Mouse (Mus musculus): ENCODE data around the gene Otud1. TPM values are rescaled to one million over a fixed set of nuclear protein-coding genes. Genes with fewer than 3 reads are reported as not detected.
A peak's percentile ranks its signal among the peaks of the same experiment; 100 is the strongest.

Gene Otud1
- total RNA-seq (2021) = 10 to 100 TPM; 15.7 to 17.7 TPM
- long read RNA-seq, experiment 1, transcript Otud1-201 (1 exons, 2,832 nt) = major isoform, 42 of 42 reads
- long read RNA-seq, experiment 1, partial matches to known transcripts = 0 of 42 reads
- long read RNA-seq, experiment 1, other reads (novel, unspliced or antisense) = 0 of 42 reads
- long read RNA-seq, experiment 2, transcript Otud1-201 (1 exons, 2,832 nt) = major isoform, 25 of 25 reads
- long read RNA-seq, experiment 2, partial matches to known transcripts = 0 of 25 reads
- long read RNA-seq, experiment 2, other reads (novel, unspliced or antisense) = 0 of 25 reads

DNA sequence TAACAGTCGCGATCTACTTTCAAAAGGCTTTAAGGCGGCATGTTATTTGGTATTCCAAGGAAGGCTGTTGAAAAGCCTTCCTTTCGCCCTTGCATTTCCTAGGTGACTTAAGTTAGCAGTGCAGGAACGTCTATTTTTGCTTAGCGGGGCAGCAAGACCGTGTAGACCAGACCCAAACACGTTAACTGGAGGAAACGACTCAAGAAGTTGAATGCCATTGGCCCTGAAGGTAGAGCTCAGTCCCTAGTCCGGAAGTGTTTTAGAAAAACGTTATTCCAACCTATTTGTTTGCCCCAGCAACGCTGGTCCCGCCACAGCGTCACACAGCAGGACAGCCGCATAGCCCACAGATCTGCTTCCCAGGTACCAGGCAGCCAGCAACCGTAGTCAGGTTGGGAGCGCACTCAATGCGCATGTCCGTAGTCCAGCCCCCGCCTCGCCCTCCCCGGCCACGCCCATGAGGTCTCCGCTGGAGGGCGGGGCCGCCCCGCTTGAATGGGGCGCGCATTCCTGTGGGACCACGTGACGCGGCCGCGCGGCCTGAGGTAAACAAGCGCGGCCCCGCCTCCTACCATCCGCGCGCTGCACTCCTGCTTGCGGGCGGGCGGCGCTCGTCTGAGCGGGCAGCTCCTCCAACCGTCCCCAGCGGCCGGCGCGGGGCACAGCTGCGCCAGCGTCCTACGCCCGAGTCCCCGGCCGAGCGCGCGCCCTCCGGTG is at the start of gene Otud1:
Gene Otud1, plus strand, starts transcription at position 595 of the 717 bp plus-strand sequence.
- DNase-seq = peak; percentile 98
- intact Hi-C loops (cut with DNase I) = loop anchor here (5.0 kb wide), 3 partner anchors 55 to 125 kb away; partner anchors contain the start of gene 4921504E06Rik

GRCm38 (mm10) chr2:19607852-19608251 is 49.7 kb upstream of the Otud1 start:
- intact Hi-C loops (cut with DNase I) = no loop called here
- no peak for DNase-seq

DNA sequence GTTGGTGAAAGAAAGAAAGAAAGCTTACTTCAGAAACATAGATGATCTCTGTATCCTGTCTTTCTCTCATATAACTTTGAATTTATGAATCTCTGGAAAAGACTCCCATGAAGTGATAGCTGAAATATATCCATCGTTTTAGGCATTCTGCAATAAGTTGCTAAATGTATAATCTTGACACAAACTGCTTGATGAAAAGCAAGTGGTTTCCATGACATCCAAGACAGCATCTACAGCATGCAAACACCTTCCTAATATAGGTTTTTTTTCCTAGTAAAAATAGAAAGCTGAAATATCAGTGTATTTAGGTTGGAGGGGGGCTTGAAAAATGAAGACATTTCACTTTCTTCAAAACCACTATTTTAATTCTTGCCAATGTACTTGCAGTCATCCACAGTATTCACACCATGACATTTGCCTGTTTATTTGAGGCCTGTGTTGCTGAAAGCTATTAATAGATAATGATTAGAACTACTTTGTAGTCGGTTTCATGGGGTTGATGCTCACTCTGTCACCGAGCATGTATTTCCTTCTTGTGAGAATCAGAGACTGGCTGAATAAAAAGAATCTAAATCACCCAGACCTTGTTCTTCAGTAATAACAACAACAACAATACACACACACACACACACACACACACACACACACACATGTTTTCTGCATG is 49.0 kb upstream of the Otud1 start:
- intact Hi-C loops (cut with DNase I) = no loop called here
- DNase-seq = no peak

- no peak for DNase-seq
- intact Hi-C loops (cut with DNase I) = no loop called here
Measured at GRCm38 (mm10) chr2:19622041-19622440, 35.5 kb upstream of the Otud1 start.

GRCm38 (mm10) chr2:19627044-19627443 is 30.5 kb upstream of the Otud1 start:
- intact Hi-C loops (cut with DNase I) = no loop called here

DNA sequence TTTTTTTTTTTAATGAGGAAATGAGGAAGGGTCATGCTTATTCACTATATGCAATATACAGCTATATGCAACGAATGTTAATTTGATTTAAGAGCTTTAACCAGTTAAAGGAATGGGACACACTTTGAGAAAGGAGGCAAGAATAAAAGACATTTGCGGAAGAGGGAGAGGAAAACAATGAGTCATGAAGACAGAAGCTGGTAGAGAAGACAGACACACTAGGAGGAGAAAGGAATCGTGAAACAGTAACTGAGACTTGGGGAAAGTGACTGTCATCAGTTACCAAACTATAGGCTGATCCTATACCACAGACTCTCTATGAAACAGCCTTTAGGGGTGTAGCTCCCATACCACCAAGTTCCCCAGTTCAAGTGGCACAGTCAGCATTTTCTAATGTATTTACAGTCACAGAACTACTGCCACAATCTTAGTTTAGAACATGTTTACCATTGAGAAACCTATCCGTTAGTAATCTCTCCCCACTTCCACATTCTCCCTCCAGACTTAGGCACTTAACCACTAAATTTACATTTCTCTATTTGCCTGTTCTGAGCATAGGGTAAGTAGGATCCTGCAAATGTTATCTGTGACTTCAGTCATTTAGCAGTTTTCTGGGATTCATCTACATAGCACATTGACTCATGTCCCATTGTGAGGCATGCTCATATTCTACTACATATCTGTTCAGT is 29.5 kb upstream of the Otud1 start:
- intact Hi-C loops (cut with DNase I) = no loop called here
- no peak for DNase-seq

More at GRCm38 (mm10) chr2:19627044-19627443, 30.5 kb upstream of the Otud1 start:
- no peak for DNase-seq

- no peak for DNase-seq
- intact Hi-C loops (cut with DNase I) = no loop called here
Measured at GRCm38 (mm10) chr2:19630544-19630943, 27.0 kb upstream of the Otud1 start.

GRCm38 (mm10) chr2:19633406-19633920 is 24.1 kb upstream of the Otud1 start:
- intact Hi-C loops (cut with DNase I) = no loop called here
- DNase-seq = no peak

- intact Hi-C loops (cut with DNase I) = no loop called here
- DNase-seq = no peak
Measured at GRCm38 (mm10) chr2:19645182-19645581, 12.4 kb upstream of the Otud1 start.

- intact Hi-C loops (cut with DNase I) = no loop called here
- no peak for DNase-seq
Measured at GRCm38 (mm10) chr2:19646144-19646543, 11.4 kb upstream of the Otud1 start.

- peak; percentile 22 to 72 for DNase-seq
- intact Hi-C loops (cut with DNase I) = no loop called here
Measured at GRCm38 (mm10) chr2:19646910-19647309, 10.6 kb upstream of the Otud1 start.

DNA sequence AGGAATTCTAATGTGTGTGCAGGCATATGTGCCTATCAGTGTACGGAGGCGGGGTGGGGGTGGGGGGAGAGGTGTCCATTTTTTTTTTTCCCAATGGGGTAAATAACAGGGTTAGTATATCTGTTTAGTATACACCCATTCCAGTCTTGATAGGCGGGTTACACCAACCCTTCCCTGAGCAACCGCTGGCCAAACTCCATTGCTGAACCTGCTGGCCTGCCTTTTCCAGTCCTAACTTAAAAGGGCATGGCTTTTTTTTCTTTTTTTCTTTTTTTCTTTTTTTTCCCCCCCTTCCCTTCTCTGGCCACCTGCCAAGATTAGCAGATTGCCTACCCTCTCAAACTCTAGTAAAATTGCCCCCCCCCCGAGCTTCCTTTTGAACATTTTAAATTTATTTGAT is 1.1 kb upstream of the Otud1 start:
- DNase-seq = no peak
- intact Hi-C loops (cut with DNase I) = loop anchor here (5.0 kb wide), 3 partner anchors 54 to 124 kb away; partner anchors contain the start of gene 4921504E06Rik

- intact Hi-C loops (cut with DNase I) = loop anchor here (5.0 kb wide), 3 partner anchors 56 to 126 kb away; partner anchors contain the start of gene 4921504E06Rik
- peak; percentile 70 to 77 for DNase-seq
Measured at GRCm38 (mm10) chr2:19657881-19658589, 483 bp downstream of the Otud1 start.

GRCm38 (mm10) chr2:19658661-19659384 is 1.3 kb downstream of the Otud1 start:
- no peak for DNase-seq
- intact Hi-C loops (cut with DNase I) = loop anchor here (5.0 kb wide), 3 partner anchors 57 to 127 kb away; partner anchors contain the start of gene 4921504E06Rik

GRCm38 (mm10) chr2:19660875-19661274 is 3.3 kb downstream of the Otud1 start:
- intact Hi-C loops (cut with DNase I) = loop anchor here (2.0 to 5.0 kb wide), 2 partner anchors 41 to 70 kb away; no protein-coding TSS in a partner anchor
- no peak for DNase-seq

- DNase-seq = peak in 1 of 2 experiments; percentile 8
- intact Hi-C loops (cut with DNase I) = loop anchor here (5.0 kb wide), 1 partner anchor 39 kb away; no protein-coding TSS in a partner anchor
Measured at GRCm38 (mm10) chr2:19663146-19663848, 5.7 kb downstream of the Otud1 start.

- intact Hi-C loops (cut with DNase I) = loop anchor here (5.0 kb wide), 1 partner anchor 38 kb away; no protein-coding TSS in a partner anchor
Measured at GRCm38 (mm10) chr2:19664147-19664546, 6.6 kb downstream of the Otud1 start.

More at GRCm38 (mm10) chr2:19664147-19664546, 6.6 kb downstream of the Otud1 start:
- peak in 1 of 2 experiments; percentile 27 for DNase-seq
